Mouse (Mus musculus) G1E (cell line): Measurements from ENCODE around the gene Pcnx. TPM values are rescaled to one million over a fixed set of nuclear protein-coding genes. Genes with fewer than 3 reads are reported as not detected.
A peak's percentile ranks its signal among the peaks of the same experiment; 100 is the strongest.

Experiments
- ATAC-seq: 2 replicates; pipeline ENCODE4 v1.8.0; 2016; ENCODE audit warnings: mild to moderate bottlenecking; ENCODE audit not compliant: insufficient number of reproducible peaks, poor library complexity, low FRiP score, severe bottlenecking; ENCODE audit errors: extremely low read depth
- DNase-seq: peaks from one replicate; pipeline ENCODE4 v3.0.0; 2012; ENCODE audit warnings: low spot score
- H3K27me3 ChIP-seq: 2 replicates; pipeline ENCODE4 v1.6.1; 2012; ENCODE audit warnings: mild to moderate bottlenecking, low read length, inconsistent platforms; ENCODE audit not compliant: insufficient read depth
- H3K36me3 ChIP-seq: replicated peaks from 2 replicates; pipeline ENCODE3; 2012; ENCODE audit warnings: mild to moderate bottlenecking, inconsistent platforms
- H3K4me1 ChIP-seq: 2 replicates; pipeline ENCODE4 v1.6.1; 2012; ENCODE audit warnings: low read depth, low read length, inconsistent platforms, mixed read lengths; ENCODE audit not compliant: insufficient read depth
- H3K4me3 ChIP-seq: 2 replicates; pipeline ENCODE4 v1.5.1; 2012; ENCODE audit warnings: low read depth, mild to moderate bottlenecking, inconsistent platforms, low read length, moderate library complexity, mixed read lengths
- H3K9me3 ChIP-seq: replicated peaks from 2 replicates; pipeline ENCODE4 v1.6.1; 2012; ENCODE audit warnings: inconsistent platforms
- CTCF ChIP-seq: IDR thresholded peaks from 2 replicates; pipeline ENCODE4 v1.5.1; 2012; ENCODE audit warnings: low read depth, low read length, inconsistent platforms, mixed read lengths
- GATA1 ChIP-seq: IDR thresholded peaks from 2 replicates; pipeline ENCODE4 v1.6.1; 2012; ENCODE audit warnings: borderline replicate concordance, low read length, inconsistent platforms, mixed read lengths
- GATA2 ChIP-seq: IDR thresholded peaks from 2 replicates; pipeline ENCODE4 v1.6.1; 2012; ENCODE audit warnings: low read depth, low read length, inconsistent platforms, borderline replicate concordance
- POLR2AphosphoS5 ChIP-seq: IDR thresholded peaks from 2 replicates; pipeline ENCODE4 v1.6.1; 2012; ENCODE audit warnings: low read depth, low read length, inconsistent platforms; ENCODE audit not compliant: insufficient replicate concordance
- TAL1 ChIP-seq: conservative IDR thresholded peaks from 2 replicates; pipeline ENCODE4 v1.6.1; 2012; ENCODE audit warnings: low read depth, low read length, inconsistent platforms, mixed read lengths
- polyA plus RNA-seq: library from polyadenylated mRNA; stranded (reverse); fragments of >175 nt; gene quantifications from 2 replicates; pipeline ENCODE4 v1.2.3, GENCODE M21; 2012
- total RNA-seq, 2 experiments: library from RNA; stranded (forward) in 1 of 2; stranded (reverse) in 1 of 2; fragments of 200-1000 nt in 1 of 2; fragments of >200 nt in 1 of 2; fragmentation: Nextera tagmentation in 1 of 2; gene quantifications; 2 replicates each; pipeline ENCODE4 v1.2.3; 2014 to 2017

The Pcnx gene
- total and polyA plus RNA-seq, 3 experiments = 0.27 TPM; not detected in 2

DNA sequence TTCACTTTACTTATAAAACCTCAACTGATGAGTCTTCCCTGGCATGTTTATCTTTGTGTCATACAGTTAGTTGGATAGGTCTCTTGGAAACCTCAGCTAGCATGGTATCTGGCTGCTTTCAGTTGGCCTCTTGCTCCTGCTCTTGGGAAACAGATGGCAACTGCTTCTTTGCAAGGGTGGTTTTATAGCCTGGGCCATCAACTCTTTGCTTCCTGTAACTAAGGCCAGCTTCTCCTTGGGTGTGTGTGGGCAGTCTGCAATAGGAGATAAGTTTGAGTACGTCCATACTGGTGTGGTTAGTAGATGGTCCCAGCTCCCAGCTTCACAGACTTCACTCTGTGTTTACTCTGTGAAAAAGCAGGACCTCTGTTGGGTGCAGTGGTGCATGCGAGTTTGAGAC, 46.0 kb downstream of the Pcnx start:
- Histone ChIP-seq H3K4me1 (no peaks in the 10 kb centered on the region), H3K36me3 (no peaks in the 10 kb centered on the region), H3K27me3 (peaks cover 13% of the 10 kb centered on the region), H3K9me3 (no peaks in the 10 kb centered on the region), H3K4me3 (no peak overlapping the region)
- ATAC-seq (0 out of 2 replicates have a peak, but pooled peaks have one; percentile 22), DNase-seq (no peak)
- TF ChIP-seq GATA1 = no peak
- no peak for TF ChIP-seq CTCF
- TF ChIP-seq POLR2AphosphoS5 = no peak
- TF ChIP-seq GATA2 = no peak
- no peak for TF ChIP-seq TAL1

DNA sequence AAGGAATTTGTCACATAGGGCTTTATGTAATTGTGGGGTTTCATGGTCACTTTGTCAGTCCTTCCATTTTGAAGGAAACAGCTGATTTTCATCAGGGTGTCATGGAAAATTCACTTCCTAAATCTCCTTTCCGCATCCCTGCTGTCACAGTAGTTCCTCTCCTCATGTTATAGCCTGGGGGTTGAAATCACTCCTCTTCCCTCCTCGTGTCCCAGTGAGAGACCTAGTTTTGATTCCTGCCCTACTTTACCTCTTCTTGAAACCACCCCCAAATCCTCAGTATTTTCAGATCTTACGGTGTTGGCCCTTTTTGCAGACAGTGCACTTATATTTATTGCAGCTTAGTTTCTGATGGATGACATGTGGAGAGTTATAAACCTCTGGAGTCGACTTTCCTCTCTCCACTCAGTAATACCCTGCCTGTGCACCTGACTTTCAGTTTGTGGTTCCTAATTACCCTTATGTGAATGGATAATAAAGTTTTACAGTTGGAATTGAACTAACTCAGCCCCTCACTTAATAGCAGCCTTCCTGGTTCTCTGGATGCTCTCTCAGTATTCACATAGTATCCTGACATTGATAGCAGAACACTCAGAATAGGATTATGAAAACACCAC, 48.0 kb downstream of the Pcnx start:
- no peak for ATAC-seq

GRCm38 (mm10) chr12:81910439-81910838, 50.6 kb downstream of the Pcnx start:
- Histone ChIP-seq H3K27me3 (peaks cover 2% of the 10 kb centered on the region), H3K4me1 (no peaks in the 10 kb centered on the region), H3K4me3 (no peak overlapping the region), H3K36me3 (no peaks in the 10 kb centered on the region), H3K9me3 (no peaks in the 10 kb centered on the region)
- TF ChIP-seq POLR2AphosphoS5 (no peak), TAL1 (no peak), GATA2 (no peak)
- no peak for ATAC-seq
- DNase-seq = no peak

More for the DNA sequence above, 48.0 kb downstream of the Pcnx start:
- Histone ChIP-seq H3K4me1 (no peaks in the 10 kb centered on the region), H3K27me3 (peaks cover 10% of the 10 kb centered on the region), H3K4me3 (no peak overlapping the region), H3K9me3 (no peaks in the 10 kb centered on the region), H3K36me3 (no peaks in the 10 kb centered on the region)
- TF ChIP-seq TAL1 = no peak
- TF ChIP-seq GATA1 = no peak
- no peak for TF ChIP-seq POLR2AphosphoS5
- TF ChIP-seq GATA2 = no peak
- no peak for TF ChIP-seq CTCF
- DNase-seq = no peak

GRCm38 (mm10) chr12:81915176-81915950, 55.5 kb downstream of the Pcnx start:
- Histone ChIP-seq H3K27me3 (peaks cover 2% of the 10 kb centered on the region), H3K36me3 (no peaks in the 10 kb centered on the region), H3K4me1 (no peaks in the 10 kb centered on the region), H3K9me3 (no peaks in the 10 kb centered on the region), H3K4me3 (no peak overlapping the region)
- DNase-seq = peak; percentile 10
- peak; percentile 62; the same call in 1 of the 2 replicates for TF ChIP-seq CTCF
- TF ChIP-seq GATA2 = no peak
- TF ChIP-seq GATA1 = no peak
- TF ChIP-seq TAL1 = no peak
- ATAC-seq = peak; percentile 45; the same call in 1 of the 2 replicates

GRCm38 (mm10) chr12:81918346-81918745, 58.5 kb downstream of the Pcnx start:
- DNase-seq (no peak), ATAC-seq (no peak)
- no peaks in the 10 kb centered on the region for H3K36me3 ChIP-seq
- no peaks in the 10 kb centered on the region for H3K4me1 ChIP-seq
- TF ChIP-seq GATA2 (no peak), CTCF (no peak), POLR2AphosphoS5 (no peak), TAL1 (no peak), GATA1 (no peak)
- H3K9me3 ChIP-seq = no peaks in the 10 kb centered on the region
- H3K27me3 ChIP-seq = peaks cover 2% of the 10 kb centered on the region; the same call in 1 of the 2 replicates
- H3K4me3 ChIP-seq = no peak overlapping the region

- DNase-seq = no peak
- TF ChIP-seq TAL1 = no peak
- TF ChIP-seq GATA1 = no peak
- no peak for TF ChIP-seq POLR2AphosphoS5
- TF ChIP-seq CTCF = no peak
- TF ChIP-seq GATA2 = no peak
- H3K9me3 ChIP-seq = no peaks in the 10 kb centered on the region
- no peaks in the 10 kb centered on the region for H3K4me1 ChIP-seq
- H3K36me3 ChIP-seq = no peaks in the 10 kb centered on the region
- no peak overlapping the region for H3K4me3 ChIP-seq
- no peak for ATAC-seq
- peaks cover 2% of the 10 kb centered on the region; the same call in 1 of the 2 replicates for H3K27me3 ChIP-seq
These were observed 59.1 kb downstream of the Pcnx start for GRCm38 (mm10) chr12:81918886-81919285.
